Mouse (Mus musculus) heart, postnatal 0 days (tissue): ENCODE results near the gene Insig1.

Experiments used
- CTCF ChIP-seq: IDR thresholded peaks from 2 replicates; pipeline ENCODE4 v1.5.1; 2016; ENCODE audit warnings: antibody characterized with exemption, control low read depth, low read depth
- EP300 ChIP-seq: IDR thresholded peaks from 2 replicates; pipeline ENCODE4 v1.6.1; 2016; ENCODE audit warnings: antibody characterized with exemption, low read depth

GRCm38 (mm10) chr5:28066311-28066710 lies 4.9 kb upstream of the Insig1 start:
- no peak for TF ChIP-seq EP300
- TF ChIP-seq CTCF = no peak
